Mouse (Mus musculus): ENCODE measurements around the gene Adipor1. TPM values are rescaled to one million over a fixed set of nuclear protein-coding genes. Genes with fewer than 3 reads are reported as not detected.

The Adipor1 gene
- 87.0 and 89.4 TPM in 2 replicates for polyA plus RNA-seq (2015; fragmentation: Nextera tagmentation; extraction: Ambion mirVana)

GRCm38 (mm10) chr1:134415168-134415831 lies at the start of gene Adipor1:
Adipor1 (plus strand) TSS chr1:134415378.
- WGBS, result under 1% methylated on average over 49 of the region's 77 CpGs
- H3K36me3 ChIP-seq (ENCODE audit: control insufficient read depth, insufficient read depth, low read length), result no peaks in the 10 kb centered on the region; the same call in 1 of the 2 replicates
- peak within 1 kb of the TSS; percentile 63 for H3K4me3 ChIP-seq (ENCODE audit: low read length)
- H3K4me2 ChIP-seq (ENCODE audit: low read length), result peak within 1 kb of the TSS; percentile 77
- peak within 1 kb of the TSS; percentile 78 for H3K9ac ChIP-seq (ENCODE audit: low read depth, low read length)
- peaks cover 23% of the 10 kb centered on the region for H3K4me1 ChIP-seq (ENCODE audit: control insufficient read depth, insufficient read depth, low read depth, low read length)
- H3K27ac ChIP-seq (ENCODE audit: low read depth, low read length), result peak within 1 kb of the TSS; percentile 94
- no peaks in the 10 kb centered on the region for H3K27me3 ChIP-seq (replicated peaks; ENCODE audit: control insufficient read depth, insufficient read depth, low read length)
- ATAC-seq, result peak; percentile 100
- no peaks in the 10 kb centered on the region for H3K9me3 ChIP-seq (ENCODE audit: control insufficient read depth, low read length)

- peaks cover 9% of the 10 kb centered on the region for H3K4me1 ChIP-seq (ENCODE audit: control insufficient read depth, insufficient read depth, low read depth, low read length)
- no peak for ATAC-seq
- 74% methylated on average over 5 of the region's 5 CpGs for WGBS
- no peak overlapping the region for H3K27ac ChIP-seq (ENCODE audit: low read depth, low read length)
- no peak overlapping the region for H3K4me3 ChIP-seq (ENCODE audit: low read length)
- H3K9me3 ChIP-seq (ENCODE audit: control insufficient read depth, low read length), result no peaks in the 10 kb centered on the region
- no peak overlapping the region for H3K9ac ChIP-seq (ENCODE audit: low read depth, low read length)
- H3K36me3 ChIP-seq (ENCODE audit: control insufficient read depth, insufficient read depth, low read length), result no peaks in the 10 kb centered on the region
- H3K4me2 ChIP-seq (ENCODE audit: low read length), result no peak overlapping the region
- no peaks in the 10 kb centered on the region; the same call in 1 of the 2 replicates for H3K27me3 ChIP-seq (replicated peaks; ENCODE audit: control insufficient read depth, insufficient read depth, low read length)
Observed at GRCm38 (mm10) chr1:134365491-134365890, 49.7 kb upstream of the Adipor1 start.

- 55% methylated on average over 9 of the region's 9 CpGs for WGBS
- Histone ChIP-seq H3K27me3 (replicated peaks; ENCODE audit: control insufficient read depth, insufficient read depth, low read length) (no peaks in the 10 kb centered on the region; the same call in 1 of the 2 replicates), H3K27ac (ENCODE audit: low read depth, low read length) (no peak overlapping the region), H3K4me3 (ENCODE audit: low read length) (no peak overlapping the region), H3K4me2 (ENCODE audit: low read length) (no peak overlapping the region), H3K9ac (ENCODE audit: low read depth, low read length) (no peak overlapping the region), H3K9me3 (ENCODE audit: control insufficient read depth, low read length) (no peaks in the 10 kb centered on the region), H3K36me3 (ENCODE audit: control insufficient read depth, insufficient read depth, low read length) (no peaks in the 10 kb centered on the region), H3K4me1 (ENCODE audit: control insufficient read depth, insufficient read depth, low read depth, low read length) (no peaks in the 10 kb centered on the region)
- ATAC-seq, result peak; percentile 45; the same call in 1 of the 2 replicates
Observed at GRCm38 (mm10) chr1:134368777-134369337, 46.3 kb upstream of the Adipor1 start.

DNA sequence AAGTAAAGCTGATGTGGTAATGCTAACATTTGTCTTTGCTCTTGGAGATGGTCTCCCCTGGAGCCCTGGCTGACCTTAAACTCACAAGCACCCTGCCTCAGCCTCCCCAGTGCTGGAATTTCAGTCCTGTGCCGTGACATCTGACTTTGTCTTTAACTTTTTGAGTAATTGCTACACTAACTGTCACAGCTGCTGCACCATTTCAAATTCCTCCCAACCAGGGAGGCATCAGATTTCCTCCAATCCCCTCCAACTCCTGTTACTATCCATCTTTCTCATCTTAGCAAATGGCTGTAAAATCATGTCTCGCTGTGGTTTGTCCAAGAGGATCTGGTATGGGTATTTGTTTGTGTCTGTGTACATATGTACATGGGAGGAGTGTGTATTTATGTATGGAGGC lies 41.1 kb upstream of the Adipor1 start:
- ATAC-seq, result no peak
- Histone ChIP-seq H3K4me3 (ENCODE audit: low read length) (no peak overlapping the region), H3K9ac (ENCODE audit: low read depth, low read length) (no peak overlapping the region), H3K27me3 (replicated peaks; ENCODE audit: control insufficient read depth, insufficient read depth, low read length) (no peaks in the 10 kb centered on the region), H3K9me3 (ENCODE audit: control insufficient read depth, low read length) (no peaks in the 10 kb centered on the region), H3K36me3 (ENCODE audit: control insufficient read depth, insufficient read depth, low read length) (no peaks in the 10 kb centered on the region), H3K27ac (ENCODE audit: low read depth, low read length) (no peak overlapping the region), H3K4me1 (ENCODE audit: control insufficient read depth, insufficient read depth, low read depth, low read length) (no peaks in the 10 kb centered on the region), H3K4me2 (ENCODE audit: low read length) (no peak overlapping the region)
- 82% methylated on average over 2 of the region's 2 CpGs for WGBS

- Histone ChIP-seq H3K4me2 (ENCODE audit: low read length) (no peak overlapping the region), H3K27me3 (replicated peaks; ENCODE audit: control insufficient read depth, insufficient read depth, low read length) (no peaks in the 10 kb centered on the region), H3K4me1 (ENCODE audit: control insufficient read depth, insufficient read depth, low read depth, low read length) (no peaks in the 10 kb centered on the region; the same call in 1 of the 2 replicates), H3K27ac (ENCODE audit: low read depth, low read length) (no peak overlapping the region), H3K36me3 (ENCODE audit: control insufficient read depth, insufficient read depth, low read length) (no peaks in the 10 kb centered on the region), H3K9ac (ENCODE audit: low read depth, low read length) (no peak overlapping the region), H3K9me3 (ENCODE audit: control insufficient read depth, low read length) (no peaks in the 10 kb centered on the region), H3K4me3 (ENCODE audit: low read length) (no peak overlapping the region)
- ATAC-seq, result no peak
- WGBS, result 88% methylated on average over 2 of the region's 2 CpGs
Observed at GRCm38 (mm10) chr1:134381051-134381450, 34.1 kb upstream of the Adipor1 start.

DNA sequence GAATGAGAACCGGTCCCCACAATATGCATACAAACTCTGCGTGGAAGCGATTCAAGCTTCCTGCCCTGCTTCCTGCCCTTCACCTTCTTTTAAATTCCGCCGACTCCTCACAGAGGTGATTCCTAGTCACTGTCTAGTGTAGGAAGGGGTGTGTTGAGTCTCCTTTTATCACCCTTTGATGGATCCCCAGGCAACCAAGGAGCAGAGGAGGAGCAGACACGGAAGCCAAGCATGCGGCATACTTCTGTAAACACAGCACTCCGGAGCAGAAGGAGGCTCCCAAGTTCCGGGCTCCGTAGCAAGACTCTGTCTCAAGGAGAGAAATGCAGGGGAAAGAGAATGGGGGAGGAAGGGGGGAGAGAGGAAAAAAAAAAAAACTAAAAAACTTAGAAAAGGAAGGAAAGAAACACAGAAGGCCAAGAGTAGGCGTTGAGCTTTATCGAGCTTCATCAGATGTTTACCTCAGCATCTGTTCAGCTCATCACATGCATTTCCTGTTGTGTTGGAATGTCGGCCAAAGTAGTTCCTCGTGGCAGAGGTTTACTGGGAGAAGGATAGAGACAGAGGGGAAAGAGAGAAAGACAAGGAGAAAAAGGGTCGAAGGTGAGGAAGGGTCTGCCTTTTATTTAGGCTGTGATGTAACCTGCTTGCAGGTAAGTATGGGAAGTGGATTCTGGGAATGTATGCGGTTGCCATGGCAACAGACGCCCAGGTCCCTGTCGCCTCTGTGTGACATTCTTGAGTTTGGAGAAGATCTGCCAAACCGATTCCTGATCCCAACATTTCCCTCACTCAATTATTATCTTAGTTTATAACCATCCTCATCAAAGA lies 33.2 kb upstream of the Adipor1 start:
- Histone ChIP-seq H3K4me2 (ENCODE audit: low read length) (peak overlapping the region; percentile 54), H3K4me1 (ENCODE audit: control insufficient read depth, insufficient read depth, low read depth, low read length) (no peaks in the 10 kb centered on the region; the same call in 1 of the 2 replicates), H3K9me3 (ENCODE audit: control insufficient read depth, low read length) (no peaks in the 10 kb centered on the region), H3K27me3 (replicated peaks; ENCODE audit: control insufficient read depth, insufficient read depth, low read length) (no peaks in the 10 kb centered on the region), H3K9ac (ENCODE audit: low read depth, low read length) (0 out of 2 replicates have a peak overlapping the region, but pooled peaks have one; percentile 9), H3K27ac (ENCODE audit: low read depth, low read length) (no peak overlapping the region), H3K36me3 (ENCODE audit: control insufficient read depth, insufficient read depth, low read length) (no peaks in the 10 kb centered on the region), H3K4me3 (ENCODE audit: low read length) (peak overlapping the region; percentile 29)
- WGBS, result 16% methylated on average over 19 of the region's 19 CpGs
- no peak for ATAC-seq

DNA sequence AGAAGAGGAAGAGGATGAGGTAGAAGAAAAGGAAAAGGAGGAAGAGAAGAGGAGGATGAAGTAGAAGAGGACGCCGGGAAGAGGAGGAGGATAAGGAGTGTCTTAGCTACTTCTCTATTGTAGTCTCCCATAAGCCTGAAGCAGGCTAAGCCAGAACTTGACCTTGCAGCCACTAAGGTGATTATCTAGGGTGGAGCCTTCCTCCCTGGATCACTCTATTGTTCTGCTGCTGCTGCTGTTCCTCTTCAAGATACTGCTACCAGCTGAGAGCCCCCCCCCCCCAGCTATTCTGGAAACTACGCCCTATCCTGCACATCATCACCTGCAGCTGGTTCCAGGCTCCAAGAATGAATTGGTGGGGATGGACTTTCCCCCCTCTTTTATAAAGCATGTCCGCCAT lies 30.6 kb upstream of the Adipor1 start:
- H3K4me3 ChIP-seq (ENCODE audit: low read length), result no peak overlapping the region
- no peaks in the 10 kb centered on the region for H3K9me3 ChIP-seq (ENCODE audit: control insufficient read depth, low read length)
- no peaks in the 10 kb centered on the region; the same call in 1 of the 2 replicates for H3K4me1 ChIP-seq (ENCODE audit: control insufficient read depth, insufficient read depth, low read depth, low read length)
- no peaks in the 10 kb centered on the region for H3K36me3 ChIP-seq (ENCODE audit: control insufficient read depth, insufficient read depth, low read length)
- H3K27me3 ChIP-seq (replicated peaks; ENCODE audit: control insufficient read depth, insufficient read depth, low read length), result no peaks in the 10 kb centered on the region
- WGBS, result 90% methylated on average over 4 of the region's 4 CpGs
- no peak overlapping the region for H3K9ac ChIP-seq (ENCODE audit: low read depth, low read length)
- no peak for ATAC-seq
- H3K4me2 ChIP-seq (ENCODE audit: low read length), result no peak overlapping the region
- H3K27ac ChIP-seq (ENCODE audit: low read depth, low read length), result no peak overlapping the region

GRCm38 (mm10) chr1:134385176-134385575 lies 30.0 kb upstream of the Adipor1 start:
- Histone ChIP-seq H3K36me3 (ENCODE audit: control insufficient read depth, insufficient read depth, low read length) (no peaks in the 10 kb centered on the region), H3K9ac (ENCODE audit: low read depth, low read length) (no peak overlapping the region), H3K9me3 (ENCODE audit: control insufficient read depth, low read length) (no peaks in the 10 kb centered on the region), H3K4me2 (ENCODE audit: low read length) (no peak overlapping the region), H3K27ac (ENCODE audit: low read depth, low read length) (no peak overlapping the region), H3K27me3 (replicated peaks; ENCODE audit: control insufficient read depth, insufficient read depth, low read length) (no peaks in the 10 kb centered on the region), H3K4me3 (ENCODE audit: low read length) (no peak overlapping the region), H3K4me1 (ENCODE audit: control insufficient read depth, insufficient read depth, low read depth, low read length) (no peaks in the 10 kb centered on the region; the same call in 1 of the 2 replicates)
- no peak for ATAC-seq

- 96% methylated on average over 1 of the region's 1 CpGs for WGBS
- no peak for ATAC-seq
- Histone ChIP-seq H3K27me3 (replicated peaks; ENCODE audit: control insufficient read depth, insufficient read depth, low read length) (no peaks in the 10 kb centered on the region), H3K4me3 (ENCODE audit: low read length) (no peak within 1 kb of the TSS), H3K9ac (ENCODE audit: low read depth, low read length) (no peak within 1 kb of the TSS), H3K4me2 (ENCODE audit: low read length) (no peak within 1 kb of the TSS), H3K36me3 (ENCODE audit: control insufficient read depth, insufficient read depth, low read length) (no peaks in the 10 kb centered on the region), H3K4me1 (ENCODE audit: control insufficient read depth, insufficient read depth, low read depth, low read length) (no peaks in the 10 kb centered on the region; the same call in 1 of the 2 replicates), H3K9me3 (ENCODE audit: control insufficient read depth, low read length) (no peaks in the 10 kb centered on the region), H3K27ac (ENCODE audit: low read depth, low read length) (no peak within 1 kb of the TSS)
Observed at GRCm38 (mm10) chr1:134385666-134386065, 29.5 kb upstream of the Adipor1 start, which contains the start of gene 4933406M09Rik. 4933406M09Rik (plus strand) TSS chr1:134385940.

All from hindbrain, embryonic 16.5 days (tissue).